Mouse (Mus musculus): ENCODE data around the gene Slc39a11.
"Not testable (repeated sequence)": the region's sequence is repeated elsewhere in the genome, so short reads cannot be mapped to it uniquely, and the experiment has no call there.

Slc39a11 gene

GRCm38 (mm10) chr11:113667122-113667521, 17.2 kb upstream of the Slc39a11 start:
- peak; percentile 62 to 78 for DNase-seq

GRCm38 (mm10) chr11:113666648-113667047, 16.8 kb upstream of the Slc39a11 start:
- peak; percentile 74 to 80 for DNase-seq

GRCm38 (mm10) chr11:113666205-113666604, 16.3 kb upstream of the Slc39a11 start:
- DNase-seq: no peak

DNA sequence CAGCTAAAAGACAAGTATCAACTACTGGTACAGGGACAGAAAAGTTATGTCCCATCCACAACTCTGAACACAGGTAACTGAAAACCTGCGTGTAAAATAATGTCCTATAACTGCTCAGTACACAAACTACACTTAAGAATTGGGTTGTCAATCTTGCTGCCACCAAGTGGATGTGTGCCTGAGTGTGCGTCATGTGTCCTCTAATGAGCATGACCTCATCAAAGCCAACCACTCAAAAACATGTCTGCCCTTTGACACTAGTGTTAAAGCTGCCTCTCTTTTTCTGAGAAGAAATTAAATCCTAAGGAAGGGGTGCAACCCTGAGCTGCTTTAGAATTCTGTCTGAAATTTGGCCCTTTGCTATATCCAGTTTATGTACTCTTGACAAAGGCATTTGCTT, 14.4 kb upstream of the Slc39a11 start:
- no peak for DNase-seq

- DNase-seq: no peak
Observed at GRCm38 (mm10) chr11:113661835-113662351, 12.0 kb upstream of the Slc39a11 start.

DNA sequence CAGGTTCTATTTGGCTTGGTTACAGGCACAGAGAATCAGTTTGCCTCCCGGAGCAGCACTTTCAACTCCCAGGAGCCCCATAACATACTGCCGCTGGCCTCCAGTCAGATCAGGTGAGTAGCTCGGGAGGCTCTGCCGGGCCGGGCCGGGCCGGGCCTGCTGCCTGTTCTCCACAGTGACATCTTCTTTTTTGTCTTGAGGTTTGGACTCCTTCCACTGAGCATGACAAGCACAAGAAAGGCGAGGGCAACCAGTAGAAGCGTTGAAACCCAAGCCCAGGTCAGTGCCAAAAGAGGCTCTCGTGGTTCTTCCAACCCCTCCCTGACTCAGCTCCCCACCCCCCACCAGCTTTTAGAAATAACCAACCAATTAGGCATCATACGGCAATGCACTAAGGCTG, 11.1 kb upstream of the Slc39a11 start:
- DNase-seq: no peak

- DNase-seq: not testable (repeated sequence)
Observed at GRCm38 (mm10) chr11:113660213-113660612, 10.3 kb upstream of the Slc39a11 start.

DNA sequence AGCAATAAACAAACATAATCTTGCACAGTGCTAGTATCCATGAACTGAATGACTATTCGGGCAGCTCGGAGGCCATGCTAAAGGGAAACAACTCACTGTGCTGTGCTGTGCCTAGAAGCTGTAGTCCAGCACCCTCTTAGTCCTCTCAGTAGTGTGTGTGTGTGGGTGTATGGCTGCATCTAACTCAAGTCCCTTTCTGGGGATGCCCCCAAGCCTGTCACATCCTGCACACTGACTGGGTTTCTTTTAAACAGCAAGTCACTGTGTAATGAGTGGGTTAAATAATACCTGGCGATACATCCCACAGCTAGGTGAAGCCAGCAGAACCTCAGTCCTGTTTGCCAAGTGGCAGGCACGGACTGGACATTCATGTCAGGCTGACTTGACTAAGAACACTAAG, 8.9 kb upstream of the Slc39a11 start:
- DNase-seq: no peak

GRCm38 (mm10) chr11:113658319-113658718, 8.4 kb upstream of the Slc39a11 start:
- DNase-seq: peak; percentile 59 to 66

GRCm38 (mm10) chr11:113657221-113657620, 7.3 kb upstream of the Slc39a11 start:
- no peak for DNase-seq

DNA sequence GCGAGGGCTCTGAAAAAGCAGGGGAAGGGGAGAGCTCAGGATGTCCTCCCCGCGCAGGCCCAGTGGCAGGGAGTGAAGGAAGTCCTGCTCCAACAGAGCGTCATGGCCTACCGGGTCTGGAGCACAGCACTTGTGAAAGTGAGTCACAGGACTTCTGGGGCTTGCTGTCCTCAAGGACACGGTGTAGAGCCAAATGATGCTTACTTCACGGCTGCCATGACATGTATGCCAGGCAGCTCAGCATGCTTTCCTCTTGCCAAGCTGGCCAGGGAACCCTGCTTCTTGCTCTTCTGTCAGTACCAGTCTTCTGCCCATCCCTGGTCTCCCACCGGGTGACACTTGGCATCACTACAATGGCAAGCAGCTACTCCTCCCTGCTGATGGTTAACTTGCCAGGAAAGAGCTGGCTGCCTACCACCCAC, 6.6 kb upstream of the Slc39a11 start:
- DNase-seq: no peak

DNA sequence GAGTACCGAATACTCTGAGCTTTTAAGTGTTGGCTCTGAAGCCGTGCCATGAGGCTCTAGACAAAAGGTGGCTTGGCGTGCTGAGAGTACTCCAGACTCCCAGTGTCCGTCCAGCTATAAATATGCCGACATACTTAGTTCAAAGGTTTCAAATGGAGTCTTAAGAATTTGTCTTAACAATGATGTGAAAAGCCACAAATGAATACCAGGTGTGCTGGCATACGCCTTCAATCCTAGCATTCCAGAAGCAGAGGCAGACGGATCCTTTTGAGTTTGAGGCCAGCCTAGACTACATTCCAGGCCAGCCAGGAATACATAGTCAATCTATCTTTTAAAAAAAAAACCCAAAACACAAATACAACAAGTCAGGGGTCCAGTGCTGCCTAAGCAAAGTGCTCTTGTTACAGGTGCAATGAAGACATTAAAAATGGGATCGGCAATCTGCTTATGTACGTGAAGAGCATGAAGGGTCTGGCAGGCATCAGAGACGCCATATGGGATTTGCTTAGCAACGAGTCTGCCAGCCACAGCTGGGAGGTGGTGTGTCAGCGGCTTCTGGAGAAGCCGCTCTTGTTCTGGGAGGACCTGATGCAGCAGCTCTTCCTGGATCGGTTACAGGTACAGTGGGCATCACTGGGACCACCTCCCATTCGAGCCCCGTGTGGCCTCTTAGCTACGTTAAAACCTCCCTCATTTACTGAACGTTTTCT, 4.8 kb upstream of the Slc39a11 start:
- DNase-seq: no peak

DNA sequence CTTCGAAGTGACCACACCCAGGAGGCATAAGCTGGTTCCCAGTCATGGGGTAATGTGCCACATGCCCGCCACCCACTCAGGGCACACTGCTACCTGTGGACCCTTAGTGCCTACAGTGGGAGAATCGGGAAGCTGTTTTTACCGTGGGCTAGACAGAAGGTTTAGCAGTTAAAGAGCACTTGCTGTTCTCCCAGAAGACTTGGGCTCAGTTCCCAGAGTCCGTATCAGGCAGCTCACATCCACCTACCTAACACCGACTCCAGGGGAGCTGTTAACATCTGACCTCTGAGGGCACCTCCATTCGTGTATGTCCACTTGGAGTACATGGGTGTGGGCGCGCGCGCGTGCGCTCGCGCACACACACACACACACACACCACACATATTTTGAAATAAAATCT, 4.2 kb upstream of the Slc39a11 start:
- no peak for DNase-seq

- peak; percentile 65 to 84 for DNase-seq
Observed at GRCm38 (mm10) chr11:113652516-113652915, 2.6 kb upstream of the Slc39a11 start.

DNA sequence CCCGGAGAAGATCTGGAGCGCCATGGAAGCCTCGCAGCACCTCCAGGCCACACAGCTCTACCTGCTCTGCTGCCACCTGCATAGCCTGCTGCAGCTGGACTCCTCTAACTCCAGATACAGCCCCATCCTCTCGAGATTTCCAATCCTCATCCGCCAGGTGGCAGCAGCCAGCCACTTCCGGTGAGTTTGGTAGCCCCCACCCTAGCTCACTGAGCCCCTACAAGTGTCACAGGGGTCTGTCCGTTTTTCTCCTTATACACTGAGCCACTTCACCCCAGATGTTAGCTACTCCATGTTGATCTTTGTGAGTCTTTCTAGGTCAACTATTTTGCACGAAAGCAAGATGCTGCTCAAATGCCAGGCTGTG, 2.0 kb upstream of the Slc39a11 start:
- DNase-seq: peak in 1 of 2 experiments; percentile 76

GRCm38 (mm10) chr11:113651206-113651906, 1.5 kb upstream of the Slc39a11 start:
- no peak for DNase-seq

GRCm38 (mm10) chr11:113648690-113649352, 1.1 kb downstream of the Slc39a11 start, which contains the start of gene Cog1:
Cog1 (plus strand) TSS chr11:113649169.
- no peak for DNase-seq

- DNase-seq: peak; percentile 68 to 93
Observed at GRCm38 (mm10) chr11:113648152-113648551, 1.7 kb downstream of the Slc39a11 start.

DNA sequence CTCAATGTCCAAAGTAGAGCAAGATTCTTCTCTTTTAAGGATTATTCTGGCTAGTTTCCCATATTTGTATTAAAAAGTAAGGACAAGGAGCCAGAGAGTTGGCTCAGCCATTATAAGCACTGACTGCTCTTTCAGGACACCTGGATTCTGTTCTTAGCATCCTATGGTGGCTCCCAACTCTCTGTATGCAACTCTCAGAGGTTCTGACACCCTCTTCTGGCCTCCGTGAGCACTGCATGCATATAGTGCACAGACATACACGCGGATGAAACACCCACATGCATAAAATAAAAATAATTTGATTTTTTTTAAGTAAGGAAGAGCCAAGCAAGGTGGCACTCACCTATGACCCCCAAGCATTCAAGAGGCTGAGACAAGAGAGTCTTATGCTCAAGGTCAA, 4.7 kb downstream of the Slc39a11 start:
- DNase-seq: no peak

DNA sequence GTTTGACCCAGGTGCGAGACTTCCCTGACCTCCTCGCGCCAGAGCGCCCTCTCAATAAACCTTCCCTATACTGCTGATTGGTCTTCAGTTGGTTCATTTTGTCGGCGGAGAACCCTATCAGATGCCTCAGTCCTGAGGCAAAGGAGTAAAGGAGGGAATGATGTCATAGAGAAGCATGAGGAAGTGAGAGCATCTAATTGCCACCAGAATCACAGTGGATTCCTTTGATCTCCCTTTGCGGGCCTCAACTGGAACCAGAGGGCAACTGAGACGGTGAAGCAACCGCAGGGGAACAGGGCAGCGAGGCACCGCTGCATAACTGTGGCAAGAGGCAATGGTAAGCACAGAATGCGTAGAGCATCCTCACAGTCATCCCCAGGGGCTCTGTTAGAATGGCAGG, 11.2 kb downstream of the Slc39a11 start:
- DNase-seq: no peak

- DNase-seq: no peak
Observed at GRCm38 (mm10) chr11:113634699-113635121, 15.2 kb downstream of the Slc39a11 start.

DNA sequence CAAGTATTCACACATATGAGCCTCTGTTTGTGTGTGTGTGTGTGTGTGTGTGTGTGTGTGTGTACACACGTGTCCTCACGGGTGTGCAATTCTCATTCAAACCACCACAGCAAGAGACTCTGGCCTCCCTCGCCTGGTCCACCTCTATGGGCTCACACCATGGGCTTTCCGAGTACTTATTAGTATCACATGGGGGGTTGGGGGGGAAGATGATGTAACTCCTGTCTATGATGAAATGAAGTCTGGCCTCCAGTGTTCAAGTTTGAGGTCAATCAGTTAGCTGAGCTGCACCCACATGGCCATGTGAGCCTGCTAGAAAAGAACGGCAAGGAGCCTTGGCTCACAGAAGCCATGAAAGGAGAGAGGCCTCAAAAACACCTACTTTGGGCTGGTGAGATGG, 16.5 kb downstream of the Slc39a11 start:
- DNase-seq: no peak

- DNase-seq: no peak
Observed at GRCm38 (mm10) chr11:113632303-113632702, 17.6 kb downstream of the Slc39a11 start.

GRCm38 (mm10) chr11:113631862-113632261, 18.0 kb downstream of the Slc39a11 start:
- DNase-seq: no peak
